Mouse (Mus musculus) olfactory bulb, adult 2 months (tissue): Measurements from ENCODE around the gene Dscam. TPM values are rescaled to one million over a fixed set of nuclear protein-coding genes. Genes with fewer than 3 reads are reported as not detected.

Experiments
- H3K27ac ChIP-seq: fragments of 200-500 bp; 2 replicates; pipeline ENCODE4 v1.5.1; 2012; ENCODE audit warnings: low read depth, low read length; ENCODE audit not compliant: insufficient read depth
- H3K4me1 ChIP-seq: fragments of 200-500 bp; 2 replicates; pipeline ENCODE4 v1.6.1; 2012; ENCODE audit warnings: low read length; ENCODE audit not compliant: control insufficient read depth, insufficient read depth
- H3K4me3 ChIP-seq: fragments of 200-500 bp; 2 replicates; pipeline ENCODE4 v1.5.1; 2012; ENCODE audit warnings: mild to moderate bottlenecking, low read depth, low read length, moderate library complexity; ENCODE audit not compliant: insufficient read depth
- CTCF ChIP-seq: fragments of 200-500 bp; IDR thresholded peaks from 2 replicates; pipeline ENCODE4 v1.5.1; 2012; ENCODE audit warnings: low read depth, mild to moderate bottlenecking, low read length, moderate library complexity; ENCODE audit not compliant: insufficient read depth
- POLR2A ChIP-seq: fragments of 200-500 bp; IDR thresholded peaks from 2 replicates; pipeline ENCODE4 v1.6.1; 2012; ENCODE audit warnings: mild to moderate bottlenecking, low read depth, low read length, moderate library complexity; ENCODE audit not compliant: insufficient read depth
- WGBS: fragments of 180-500 bp; shearing (Covaris S2); methylation state at CpG from one replicate; pipeline ENCODE4 v1.1.7; 2018; 5-methylcytosine and 5-hydroxymethylcytosine counted together
- polyA plus RNA-seq: library from polyadenylated mRNA; stranded (reverse); fragments of >200 nt; gene quantifications from 2 replicates; pipeline ENCODE4 v1.2.4, GENCODE M21; 2012; ENCODE audit warnings: low replicate concordance; ENCODE audit not compliant: missing spikeins, insufficient read depth, insufficient read length

Gene Dscam
- polyA plus RNA-seq, 1 experiment = 97.5 TPM

DNA sequence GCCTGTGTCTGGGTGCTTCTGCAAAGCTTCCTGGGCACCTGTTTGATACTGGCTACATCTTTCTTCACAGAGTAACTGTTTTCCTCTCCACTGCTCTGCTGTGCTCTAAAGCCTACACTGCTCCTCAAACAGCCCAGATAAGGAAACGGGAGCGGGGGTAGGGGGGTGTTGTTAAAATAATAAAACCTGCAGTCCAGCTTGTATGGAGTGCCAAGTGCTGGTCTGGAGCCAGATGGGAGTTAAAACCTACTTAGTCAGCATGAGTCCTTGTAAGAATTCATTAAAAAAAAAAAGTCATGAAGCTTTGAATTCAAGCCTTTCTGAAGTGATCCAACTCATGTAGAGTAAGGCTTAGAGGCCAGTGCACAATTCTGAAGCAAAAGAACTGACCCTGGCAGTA, 493.1 kb downstream of the Dscam start:
- WGBS = 53% methylated on average over 2 of the region's 2 CpGs
- TF ChIP-seq CTCF (no peak), POLR2A (no peak)

DNA sequence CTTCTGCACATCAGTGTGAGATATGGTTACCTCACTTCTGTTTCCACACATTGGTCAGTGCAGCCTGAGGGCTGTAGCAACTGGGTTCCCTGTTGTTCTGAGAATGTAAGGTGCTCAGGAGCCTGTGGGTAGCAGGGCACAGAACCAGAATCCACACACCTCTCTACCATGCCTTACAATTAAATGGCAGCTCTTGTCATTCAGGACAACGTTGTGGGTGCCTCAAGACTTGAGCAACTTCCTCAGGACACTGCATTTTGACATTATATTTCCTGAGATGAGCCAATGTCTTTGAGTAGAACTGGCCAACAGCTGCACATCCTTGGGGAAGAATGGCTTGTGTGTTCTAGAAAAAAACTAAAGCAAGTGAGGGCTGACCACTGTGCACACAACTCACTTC, 493.9 kb downstream of the Dscam start:
- Histone ChIP-seq H3K4me3 (no peak overlapping the region), H3K4me1 (peaks cover 16% of the 10 kb centered on the region), H3K27ac (no peak overlapping the region)
- 83% methylated on average over 1 of the region's 1 CpGs for WGBS
- TF ChIP-seq POLR2A (no peak), CTCF (no peak)

More for the DNA sequence above, 493.1 kb downstream of the Dscam start:
- Histone ChIP-seq H3K4me3 (no peak overlapping the region), H3K4me1 (peaks cover 16% of the 10 kb centered on the region), H3K27ac (no peak overlapping the region)

DNA sequence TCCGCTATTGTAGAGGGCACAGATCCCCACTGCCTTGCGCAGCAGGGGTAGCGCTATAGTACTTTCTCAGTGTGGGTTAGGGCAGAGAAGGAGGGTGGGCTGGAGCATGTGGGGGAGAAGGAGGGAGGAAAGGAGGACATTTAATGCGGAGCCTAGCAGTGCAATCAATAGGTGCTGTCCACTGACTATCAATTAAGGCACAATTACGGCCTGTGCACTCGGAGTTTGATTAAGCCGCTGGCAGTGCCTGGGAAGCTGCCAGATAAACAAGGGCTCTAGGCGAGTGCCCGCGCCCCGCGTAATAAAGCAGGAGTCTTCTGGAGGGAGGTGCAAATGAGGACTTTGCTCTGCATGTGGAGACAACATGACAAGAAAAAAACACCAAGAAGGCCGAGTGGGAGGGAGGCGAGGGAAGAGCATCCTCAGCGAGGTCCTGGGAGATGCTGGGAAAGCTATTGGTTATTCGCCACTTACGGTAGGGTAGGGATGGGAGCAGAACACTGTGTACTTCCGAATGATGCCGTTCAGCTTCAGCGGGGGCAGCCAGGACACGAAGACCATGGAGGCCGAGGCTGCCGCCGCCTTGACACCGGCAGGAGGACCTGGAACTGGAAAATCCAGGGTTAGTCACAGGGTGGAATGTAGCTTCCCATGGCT, 497.2 kb downstream of the Dscam start:
- no peak for TF ChIP-seq CTCF
- TF ChIP-seq POLR2A = no peak
- peak overlapping the region; percentile 91 for H3K27ac ChIP-seq
- WGBS = 18% methylated on average over 25 of the region's 25 CpGs
- H3K4me1 ChIP-seq = peaks cover 13% of the 10 kb centered on the region
- H3K4me3 ChIP-seq = no peak overlapping the region

DNA sequence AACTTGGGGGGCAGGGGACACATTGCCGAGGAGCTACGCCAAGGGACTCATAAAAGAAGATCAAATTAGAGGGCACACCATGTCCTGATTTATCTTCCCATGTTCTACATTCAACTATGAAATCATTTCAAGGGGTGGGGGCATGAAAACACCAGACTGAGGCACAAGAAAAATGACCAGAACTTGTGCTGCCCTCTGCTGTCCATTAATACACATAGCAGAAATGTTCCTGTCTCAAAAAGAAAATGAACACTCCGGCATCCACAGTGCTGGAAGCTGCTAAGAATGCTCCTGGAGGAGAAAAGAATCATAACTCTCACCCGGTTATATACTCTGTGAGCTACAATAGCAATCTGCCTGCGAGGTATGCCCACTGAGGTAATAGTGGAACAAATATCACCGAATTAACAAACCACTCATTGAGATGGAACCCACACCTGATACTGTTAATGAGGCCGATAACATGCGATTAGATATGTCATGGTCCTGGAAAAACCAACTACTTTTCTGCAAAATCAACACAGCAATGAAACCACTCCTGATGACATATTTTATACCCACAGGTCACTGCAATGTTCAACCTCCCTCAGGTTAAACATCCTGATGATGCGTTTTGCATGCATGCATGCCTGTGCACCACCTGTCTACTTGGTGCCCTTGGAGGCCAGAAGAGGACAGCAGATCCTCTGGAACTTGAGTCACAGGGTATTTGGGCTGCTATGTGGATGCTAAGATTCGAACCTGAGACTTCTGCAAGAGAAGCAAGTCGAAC, 498.8 kb downstream of the Dscam start:
- Histone ChIP-seq H3K4me3 (no peak overlapping the region), H3K27ac (peak overlapping the region; percentile 23), H3K4me1 (peaks cover 13% of the 10 kb centered on the region)
- no peak for TF ChIP-seq CTCF
- TF ChIP-seq POLR2A = no peak
- 49% methylated on average over 11 of the region's 11 CpGs for WGBS

DNA sequence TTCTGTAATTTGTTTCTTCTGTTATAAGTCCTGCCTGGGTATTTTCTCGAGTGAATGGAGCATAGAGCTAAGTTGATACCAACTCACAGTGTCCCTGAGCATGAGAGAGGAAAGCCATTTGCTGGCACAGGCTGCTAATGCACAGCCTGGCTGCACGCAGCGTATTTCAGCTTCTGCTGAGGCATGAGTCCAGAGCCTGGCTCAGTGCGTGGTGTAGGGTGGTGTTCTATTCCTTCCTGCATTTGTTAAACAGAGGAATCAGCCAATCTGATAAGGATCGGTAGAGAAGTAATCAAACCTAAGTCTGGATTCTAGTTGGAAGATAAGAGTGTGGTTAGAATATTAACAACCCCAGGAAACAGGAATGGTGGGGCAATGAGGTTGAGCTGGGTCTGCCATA, 500.8 kb downstream of the Dscam start:
- 71% methylated on average over 5 of the region's 5 CpGs for WGBS
- H3K4me3 ChIP-seq = no peak overlapping the region
- peaks cover 10% of the 10 kb centered on the region for H3K4me1 ChIP-seq
- TF ChIP-seq CTCF (no peak), POLR2A (no peak)
- no peak overlapping the region for H3K27ac ChIP-seq

DNA sequence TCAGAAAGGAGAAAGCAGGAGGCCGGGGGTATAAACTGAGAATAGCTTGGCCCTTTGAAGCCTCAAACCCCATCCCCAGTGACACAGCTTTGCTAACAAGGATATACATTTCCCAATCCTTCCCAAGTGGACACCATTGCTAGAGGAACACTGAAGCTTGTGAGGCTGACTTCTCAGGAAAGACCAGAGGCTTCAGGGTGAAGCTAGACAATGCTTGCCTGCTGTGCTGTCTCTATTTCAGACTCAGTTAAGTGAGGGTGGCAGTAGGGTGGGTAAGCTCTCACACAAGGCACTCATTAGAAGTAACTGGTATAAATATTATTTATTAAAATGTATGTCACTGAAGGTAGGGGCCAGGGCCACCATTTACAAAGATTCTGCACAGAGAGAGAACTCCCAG, 502.1 kb downstream of the Dscam start:
- TF ChIP-seq CTCF = no peak
- TF ChIP-seq POLR2A = no peak
- Histone ChIP-seq H3K4me1 (peaks cover 4% of the 10 kb centered on the region), H3K4me3 (no peak overlapping the region), H3K27ac (no peak overlapping the region)
- WGBS = 100% methylated on average over 1 of the region's 1 CpGs

DNA sequence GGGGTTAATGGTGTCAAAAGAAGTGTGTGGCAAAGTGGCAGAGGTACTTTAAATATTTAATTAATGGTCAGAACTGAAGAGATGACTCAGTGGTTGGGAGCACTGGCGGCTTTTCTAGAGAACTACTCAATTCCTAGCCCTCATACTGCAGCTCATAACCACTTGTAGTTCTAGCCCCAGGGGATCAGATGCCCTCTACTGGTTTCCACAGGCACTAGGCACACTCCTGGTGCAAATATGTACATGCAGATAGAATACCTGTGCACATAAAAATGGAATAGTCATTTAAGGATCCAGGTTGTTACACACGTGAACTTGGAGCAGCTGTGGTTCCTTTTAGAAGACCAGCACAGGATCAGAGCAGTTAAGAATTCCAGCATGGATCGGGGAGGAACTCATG, 509.5 kb downstream of the Dscam start:
- H3K4me1 ChIP-seq = no peaks in the 10 kb centered on the region; the same call in 1 of the 2 replicates
- no peak overlapping the region for H3K4me3 ChIP-seq
- no peak overlapping the region for H3K27ac ChIP-seq
- 88% methylated on average over 3 of the region's 3 CpGs for WGBS
- TF ChIP-seq CTCF (no peak), POLR2A (no peak)

DNA sequence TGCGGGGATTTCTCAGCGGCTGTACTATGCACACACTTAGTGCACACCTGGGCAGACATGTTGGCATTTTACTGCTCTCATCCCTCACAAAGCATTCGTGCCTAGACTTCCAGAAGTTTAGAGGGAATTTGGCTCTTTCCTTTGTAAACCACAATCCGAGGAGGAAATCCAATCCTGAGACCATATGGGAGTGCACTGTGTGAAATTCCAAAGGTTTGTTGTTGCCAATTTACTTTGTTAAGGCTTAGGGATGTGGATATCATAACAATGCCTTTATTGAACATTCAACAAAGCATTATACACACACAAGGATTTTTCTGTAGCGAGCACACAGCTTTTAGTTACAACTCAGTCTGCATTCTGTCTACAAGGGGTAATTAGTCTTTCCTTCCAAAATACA, 511.3 kb downstream of the Dscam start:
- Histone ChIP-seq H3K4me3 (no peak overlapping the region), H3K27ac (no peak overlapping the region), H3K4me1 (no peaks in the 10 kb centered on the region; the same call in 1 of the 2 replicates)
- no peak for TF ChIP-seq POLR2A
- no peak for TF ChIP-seq CTCF
- 61% methylated on average over 5 of the region's 5 CpGs for WGBS

DNA sequence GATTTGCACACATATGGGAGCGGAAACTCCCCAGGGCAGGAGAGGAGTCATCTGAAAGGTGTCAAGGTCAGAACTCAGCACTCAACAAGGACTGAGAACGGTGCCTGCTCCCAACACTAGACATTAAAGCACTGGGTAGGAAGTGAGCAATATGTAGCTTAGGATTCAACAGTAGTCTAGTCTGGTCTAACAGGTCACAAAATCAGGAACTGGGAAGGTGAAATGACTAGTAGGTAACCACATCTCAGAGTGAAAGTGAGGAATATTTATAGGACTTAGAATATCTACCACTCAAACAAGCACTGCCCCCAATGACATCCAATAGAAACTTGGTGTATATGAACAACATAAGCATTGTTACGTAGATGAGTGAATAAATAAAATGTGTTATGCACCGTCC, 515.0 kb downstream of the Dscam start:
- no peak for TF ChIP-seq POLR2A
- no peak for TF ChIP-seq CTCF

DNA sequence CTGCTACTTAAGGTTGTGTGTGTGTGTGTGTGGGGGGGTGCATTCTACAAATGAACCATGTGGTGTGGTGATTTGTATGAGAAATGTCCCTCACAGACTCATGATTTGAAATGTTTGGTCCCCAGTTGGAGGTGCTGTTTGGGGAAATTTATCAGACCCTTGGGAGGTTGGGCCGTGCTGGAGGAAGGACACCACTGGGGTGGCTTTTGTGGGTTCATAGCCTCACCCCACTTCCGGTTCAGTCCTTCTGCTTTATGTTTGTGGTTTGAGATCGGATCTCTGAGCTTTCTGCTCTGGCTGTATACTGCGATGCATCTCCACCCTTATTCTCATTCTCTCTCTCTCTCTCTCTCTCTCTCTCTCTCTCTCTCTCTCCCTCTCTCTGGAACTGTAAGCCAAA, 516.5 kb downstream of the Dscam start:
- WGBS = 92% methylated on average over 4 of the region's 4 CpGs
- TF ChIP-seq CTCF (no peak), POLR2A (no peak)
- H3K27ac ChIP-seq = no peak overlapping the region
- H3K4me1 ChIP-seq = peaks cover 3% of the 10 kb centered on the region; the same call in 1 of the 2 replicates
- H3K4me3 ChIP-seq = no peak overlapping the region

More for the DNA sequence above, 515.0 kb downstream of the Dscam start:
- no peak overlapping the region for H3K4me3 ChIP-seq
- WGBS = 93% methylated on average over 4 of the region's 4 CpGs
- no peak overlapping the region for H3K27ac ChIP-seq
- H3K4me1 ChIP-seq = peaks cover 3% of the 10 kb centered on the region; the same call in 1 of the 2 replicates
